Mouse (Mus musculus) frontal cortex, postnatal 10 days (tissue): ENCODE measurements around the gene Gm2a.
A peak's percentile ranks its signal among the peaks of the same experiment; 100 is the strongest.

Source experiments
- DNase-seq, 2 experiments: peaks; one replicate each; pipeline ENCODE4 v3.0.0; 2022; ENCODE audit warnings: low spot score in 2 of 2, mixed read lengths in 1 of 2

Gm2a gene

DNA sequence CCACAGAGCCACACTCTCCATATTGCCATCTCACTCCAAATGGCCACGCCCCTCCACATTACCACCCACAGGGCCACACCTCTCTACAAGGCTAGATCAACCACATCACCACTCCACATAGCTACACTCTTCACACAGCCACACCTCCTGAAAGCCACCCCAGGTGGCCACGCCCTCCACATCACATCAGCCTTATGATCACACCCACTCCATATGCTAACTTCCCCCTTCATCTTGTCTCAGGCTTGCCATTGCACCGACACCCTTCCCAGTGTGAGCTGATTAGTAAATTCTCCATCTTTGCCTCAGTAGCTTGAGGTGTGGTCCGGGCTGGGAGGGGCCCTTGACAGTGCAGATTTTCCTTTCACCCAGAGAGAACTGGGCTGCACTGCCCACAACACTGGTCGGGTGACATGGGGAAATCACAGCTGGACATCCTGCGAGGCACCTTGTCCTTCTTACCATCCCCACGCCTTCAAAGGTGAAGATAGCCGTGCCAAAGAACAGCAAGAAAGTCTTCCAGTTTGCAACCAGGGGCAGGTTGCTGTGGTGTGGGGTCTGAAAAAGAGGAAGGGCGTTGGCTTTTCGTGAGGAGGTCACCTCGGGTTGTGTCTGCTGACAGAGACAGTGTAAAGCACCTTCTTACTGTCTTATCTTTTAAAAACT, 33.3 kb downstream of the Gm2a start:
- no peak for DNase-seq

DNA sequence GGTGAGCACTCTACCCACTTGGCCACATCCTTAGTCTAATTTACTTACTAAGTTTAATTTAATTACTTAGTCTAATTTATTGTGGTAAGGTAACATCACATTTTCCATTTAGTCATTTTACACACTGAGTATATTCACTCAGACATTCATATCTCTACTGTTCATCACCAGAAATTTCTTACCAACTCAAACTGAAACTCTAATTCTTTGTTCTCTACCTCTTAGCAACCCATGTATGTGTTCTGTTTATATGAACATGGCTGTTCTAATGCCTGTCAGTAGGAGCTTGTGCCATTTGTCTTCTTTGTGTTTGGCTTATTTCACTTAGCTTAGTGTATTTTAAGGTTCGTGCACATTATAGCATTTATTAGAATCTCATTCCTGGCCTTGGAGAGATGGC, 34.0 kb downstream of the Gm2a start:
- DNase-seq: no peak

- DNase-seq: no peak
These were observed 35.3 kb downstream of the Gm2a start for GRCm38 (mm10) chr11:55133204-55133603.

DNA sequence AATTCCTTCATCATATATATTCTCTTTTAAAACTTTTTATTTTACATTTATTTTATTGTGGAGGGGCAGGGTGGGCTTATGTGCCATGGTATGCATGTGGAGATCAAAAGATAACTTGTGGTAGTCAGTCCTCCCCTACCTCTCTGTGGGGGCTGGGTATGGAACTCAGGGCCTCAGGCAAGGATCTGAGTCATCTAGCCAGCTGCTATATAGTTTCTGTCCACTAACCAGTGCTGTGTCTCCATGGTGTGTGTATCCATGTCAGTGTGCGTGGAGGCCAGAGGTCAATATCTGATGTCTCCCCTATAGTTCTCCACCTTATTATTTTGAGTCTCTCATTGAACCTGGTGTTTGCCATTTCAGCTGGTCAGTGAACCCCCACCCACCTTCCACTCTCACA, 36.5 kb downstream of the Gm2a start:
- DNase-seq: no peak

DNA sequence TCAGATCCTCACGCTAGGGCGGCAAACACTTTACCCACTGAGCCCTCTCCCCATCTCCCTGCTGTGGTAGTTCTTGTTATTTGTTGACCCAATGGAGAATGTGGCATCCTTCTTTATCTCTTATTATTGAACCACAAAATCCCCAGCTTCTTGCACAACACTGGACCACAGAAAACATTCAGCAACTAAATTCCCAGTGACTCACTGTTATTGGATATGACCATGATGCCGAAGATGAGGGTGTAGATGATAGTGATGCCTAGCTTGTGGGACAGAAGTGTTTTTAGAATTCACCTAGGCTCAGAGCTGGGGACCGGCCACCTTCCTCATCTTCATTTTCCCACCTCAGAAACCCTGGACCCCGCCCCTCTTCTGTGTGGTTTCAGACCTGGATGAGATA, 37.0 kb downstream of the Gm2a start:
- DNase-seq: no peak

GRCm38 (mm10) chr11:55136770-55137547, 39.0 kb downstream of the Gm2a start:
- DNase-seq: no peak

DNA sequence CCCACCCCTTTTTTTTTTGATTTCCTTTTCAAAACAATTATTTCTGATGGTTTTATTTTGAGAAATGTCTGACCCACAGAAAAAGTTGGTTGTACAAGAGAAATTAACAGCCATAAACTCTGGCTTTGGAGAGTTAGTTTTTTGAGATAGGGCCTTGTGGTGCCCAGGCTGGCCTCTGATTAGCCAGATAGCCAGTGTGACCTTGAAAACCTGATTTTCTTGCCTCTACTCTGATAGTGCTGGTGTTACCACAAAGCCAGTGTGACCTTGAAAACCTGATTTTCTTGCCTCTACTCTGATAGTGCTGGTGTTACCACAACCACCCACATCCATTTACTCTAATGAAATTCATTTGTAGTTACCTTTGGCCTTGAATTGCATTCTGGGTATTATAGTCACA, 39.7 kb downstream of the Gm2a start:
- no peak for DNase-seq

DNA sequence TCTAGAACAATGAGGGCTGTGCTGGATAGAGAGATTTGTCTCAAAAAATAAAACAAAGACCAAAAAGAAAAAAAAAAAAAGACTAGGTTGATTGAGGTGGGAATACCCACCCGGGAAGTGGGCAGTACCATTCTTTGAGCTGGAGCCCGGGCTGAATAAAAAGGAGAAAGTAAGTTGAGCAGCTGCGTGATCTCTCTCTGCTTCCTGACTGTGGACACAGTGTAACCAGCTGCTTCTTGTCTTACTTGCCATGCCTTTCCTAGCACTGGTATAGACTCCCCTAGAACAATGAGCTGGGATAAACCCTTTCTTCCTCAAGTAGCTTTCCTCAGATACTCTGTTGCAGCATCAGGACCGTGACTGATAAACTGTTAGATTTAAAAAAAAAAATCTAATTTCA, 43.6 kb downstream of the Gm2a start:
- DNase-seq: no peak

GRCm38 (mm10) chr11:55144011-55144410, 46.1 kb downstream of the Gm2a start:
- DNase-seq: no peak

GRCm38 (mm10) chr11:55146855-55147254, 48.9 kb downstream of the Gm2a start:
- no peak for DNase-seq

DNA sequence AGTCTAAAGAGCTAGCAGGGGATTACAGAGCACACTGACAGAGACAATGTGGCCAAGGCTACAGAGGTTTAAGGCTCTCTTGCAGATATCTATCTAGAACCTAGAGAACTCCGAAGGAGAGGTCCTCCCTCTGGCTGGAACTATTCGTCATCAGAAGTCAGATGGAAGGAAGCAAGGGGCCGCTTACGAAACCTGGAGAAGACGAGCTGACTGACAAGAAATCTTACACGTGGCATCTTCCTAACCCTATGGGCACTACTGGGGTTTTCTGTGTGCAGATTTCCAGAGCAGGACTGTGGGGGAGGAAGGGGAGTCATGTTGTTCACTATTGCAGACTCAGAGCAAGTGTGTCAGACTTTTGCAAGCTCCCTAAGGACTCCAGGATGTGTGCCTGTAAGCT, 49.5 kb downstream of the Gm2a start:
- DNase-seq: no peak

GRCm38 (mm10) chr11:55148461-55148860, 50.5 kb downstream of the Gm2a start:
- no peak for DNase-seq

DNA sequence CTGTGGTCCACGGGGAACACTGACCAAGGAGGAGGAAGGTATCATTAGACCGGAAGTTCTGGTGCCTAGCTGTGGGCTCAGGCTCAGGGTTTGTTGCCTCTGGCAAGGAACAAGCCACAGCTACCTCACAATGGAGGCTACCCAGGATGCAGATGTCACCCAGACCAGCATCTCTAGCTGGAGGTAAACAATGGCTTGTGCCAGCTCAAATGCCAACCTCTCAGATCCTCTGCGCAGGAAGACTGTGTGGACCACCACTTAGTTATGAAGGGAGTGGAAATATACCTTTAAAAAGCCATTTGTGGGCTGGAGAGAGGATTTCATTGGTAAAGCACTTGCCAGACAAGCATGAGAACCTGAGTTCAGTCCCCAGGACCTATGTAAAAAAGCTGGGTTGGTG, 53.7 kb downstream of the Gm2a start, which contains the start of gene Slc36a3:
Gene Slc36a3, minus strand, starts transcription at position 101 of the 400 bp plus-strand sequence.
- DNase-seq: no peak

DNA sequence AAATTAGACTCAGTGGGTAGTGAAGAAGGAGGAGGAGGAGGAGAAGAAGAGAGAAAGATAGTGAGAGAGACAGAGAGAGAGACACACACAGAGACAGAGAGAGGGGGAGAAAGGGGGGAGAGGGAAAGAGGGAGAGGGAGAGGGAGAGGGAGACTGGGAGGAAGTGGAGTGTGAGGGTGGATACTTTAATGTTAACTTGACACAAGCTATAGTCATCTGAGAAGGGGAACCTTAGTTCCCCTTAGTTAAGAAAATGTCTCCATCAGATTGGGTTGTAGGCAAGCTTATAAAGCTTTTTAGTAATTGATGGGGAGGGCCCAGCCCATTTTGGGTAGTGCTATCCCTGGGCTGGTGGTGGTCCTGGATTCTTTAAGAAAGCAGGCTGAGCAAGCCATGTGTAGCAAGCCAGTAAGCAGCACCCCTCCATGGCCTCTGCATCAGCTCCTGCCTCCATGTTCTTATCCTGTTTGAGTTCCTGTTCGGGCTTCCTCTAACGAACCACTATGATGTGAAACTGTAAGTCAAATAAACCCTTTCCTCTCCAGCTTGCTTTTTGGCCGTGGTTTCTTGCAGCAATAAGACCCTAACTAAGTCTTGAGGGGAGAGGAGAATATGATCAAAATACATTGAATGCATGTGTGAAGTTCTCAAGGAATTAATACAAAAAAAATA, 56.6 kb downstream of the Gm2a start:
- no peak for DNase-seq

DNA sequence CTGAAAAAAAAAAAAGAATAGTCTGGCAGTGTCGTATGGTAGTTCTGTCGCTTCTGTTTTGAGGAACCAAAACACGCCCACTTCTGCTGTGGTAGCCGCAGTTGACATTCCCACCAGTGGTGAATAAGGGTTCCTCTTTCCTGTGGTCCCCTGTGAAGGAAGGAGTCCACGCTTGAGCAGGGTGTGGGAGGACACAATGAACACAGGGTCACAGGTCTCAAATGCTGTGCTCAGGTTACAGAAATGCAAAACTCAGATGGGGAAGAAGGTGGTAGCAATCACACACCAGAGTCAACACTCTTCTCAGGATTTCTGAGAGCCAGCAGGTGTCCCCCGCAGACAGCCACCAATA, 57.1 kb downstream of the Gm2a start:
- no peak for DNase-seq

- peak; percentile 42 to 75 for DNase-seq
These were observed 61.0 kb downstream of the Gm2a start for GRCm38 (mm10) chr11:55158785-55159359.
